Mouse (Mus musculus): ENCODE measurements around the gene Lrsam1.

The Lrsam1 gene

GRCm38 (mm10) chr2:32894097-32894496 lies 67.3 kb downstream of the Lrsam1 start:
- DNase-seq (ENCODE audit: low spot score), result no peak

- no peak for DNase-seq (ENCODE audit: low spot score)
Measured at GRCm38 (mm10) chr2:32892490-32892889, 68.9 kb downstream of the Lrsam1 start.

GRCm38 (mm10) chr2:32891278-32891677 lies 70.1 kb downstream of the Lrsam1 start:
- DNase-seq (ENCODE audit: low spot score), result no peak

- no peak for DNase-seq (ENCODE audit: low spot score)
Measured at GRCm38 (mm10) chr2:32890280-32890679, 71.1 kb downstream of the Lrsam1 start.

- no peak for DNase-seq (ENCODE audit: low spot score)
Measured at GRCm38 (mm10) chr2:32888551-32888950, 72.9 kb downstream of the Lrsam1 start.

GRCm38 (mm10) chr2:32888029-32888428 lies 73.4 kb downstream of the Lrsam1 start:
- peak; percentile 63 for DNase-seq (ENCODE audit: low spot score)

- peak; percentile 47 for DNase-seq (ENCODE audit: low spot score)
Measured at GRCm38 (mm10) chr2:32884745-32885144, 76.7 kb downstream of the Lrsam1 start.

- no peak for DNase-seq (ENCODE audit: low spot score)
Measured at GRCm38 (mm10) chr2:32882283-32883043, 79.0 kb downstream of the Lrsam1 start.

- no peak for DNase-seq (ENCODE audit: low spot score)
Measured at GRCm38 (mm10) chr2:32881723-32882122, 79.7 kb downstream of the Lrsam1 start.

GRCm38 (mm10) chr2:32881054-32881453 lies 80.4 kb downstream of the Lrsam1 start:
- peak; percentile 39 for DNase-seq (ENCODE audit: low spot score)

- no peak for DNase-seq (ENCODE audit: low spot score)
Measured at GRCm38 (mm10) chr2:32879593-32879992, 81.8 kb downstream of the Lrsam1 start.

- DNase-seq (ENCODE audit: low spot score), result no peak
Measured at GRCm38 (mm10) chr2:32878396-32878795, 83.0 kb downstream of the Lrsam1 start.

GRCm38 (mm10) chr2:32877761-32878393 lies 83.5 kb downstream of the Lrsam1 start:
- no peak for DNase-seq (ENCODE audit: low spot score)

- no peak for DNase-seq (ENCODE audit: low spot score)
Measured at GRCm38 (mm10) chr2:32877303-32877702, 84.1 kb downstream of the Lrsam1 start.

GRCm38 (mm10) chr2:32876490-32877302 lies 84.7 kb downstream of the Lrsam1 start:
- peak; percentile 44 for DNase-seq (ENCODE audit: low spot score)

GRCm38 (mm10) chr2:32875675-32876489 lies 85.5 kb downstream of the Lrsam1 start, which contains the start of gene Fam129b:
Gene Fam129b (plus strand): TSS chr2:32876114.
- peak; percentile 95 for DNase-seq (ENCODE audit: low spot score)

Measured in embryo, embryonic 10.5 days (tissue).